Mouse (Mus musculus) C2C12 (cell line): ENCODE measurements around the gene Sfrp5.

Experiments used
- CTCF ChIP-seq: IDR thresholded peaks from one replicate; pipeline ENCODE4 v1.5.1; 2011; ENCODE audit not compliant: control insufficient read depth, insufficient read depth, insufficient read length
- FOSL1 ChIP-seq: IDR thresholded peaks from one replicate; pipeline ENCODE4 v1.8.0; 2011; ENCODE audit warnings: mild to moderate bottlenecking, low read length; ENCODE audit not compliant: poor library complexity, insufficient read depth, severe bottlenecking
- MAX ChIP-seq: IDR thresholded peaks from one replicate; pipeline ENCODE4 v1.6.1; 2011; ENCODE audit warnings: mild to moderate bottlenecking, control low read depth
- USF1 ChIP-seq: IDR thresholded peaks from one replicate; pipeline ENCODE4 v1.6.1; 2011; ENCODE audit warnings: low read depth, mild to moderate bottlenecking, control low read depth, moderate library complexity

GRCm38 (mm10) chr19:42158246-42159017 lies 43.6 kb downstream of the Sfrp5 start:
- TF ChIP-seq CTCF (no peak), USF1 (no peak), FOSL1 (no peak), MAX (no peak)
